Mouse (Mus musculus): Measurements from ENCODE around the gene Gm21778. TPM values are rescaled to one million over a fixed set of nuclear protein-coding genes. Genes with fewer than 3 reads are reported as not detected.
"Not testable (repeated sequence)": the region's sequence is repeated elsewhere in the genome, so short reads cannot be mapped to it uniquely, and the experiment has no call there.

The Gm21778 gene
- polyA plus RNA-seq (2012), result not detected in 2 replicates

DNA sequence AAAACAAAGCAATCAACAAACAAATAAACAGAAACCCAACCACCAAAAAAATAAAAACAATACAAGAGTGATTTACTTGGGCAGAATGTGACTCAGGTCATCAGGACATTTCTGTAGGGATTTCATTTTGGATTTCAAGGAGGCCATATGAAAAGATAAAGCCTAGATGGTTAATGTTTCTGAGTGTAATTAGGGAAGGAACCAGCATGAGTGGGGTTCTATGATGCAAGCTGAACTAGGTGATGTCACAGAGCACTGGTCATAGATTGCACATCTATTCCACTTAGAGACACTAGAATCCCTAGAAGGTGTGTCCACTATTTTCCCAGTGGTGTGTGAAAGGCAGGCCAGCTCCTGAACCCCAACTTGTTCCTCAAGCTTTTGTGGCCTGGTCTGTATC, at the start of gene Gm21778:
TSS of gene Gm21778 (plus strand) at position 301 of the 400 bp plus-strand sequence.
- not testable (repeated sequence) for H3K36me3 ChIP-seq (ENCODE audit: control insufficient read depth); H3K9me3 ChIP-seq (ENCODE audit: control insufficient read depth, low read length); H3K27me3 ChIP-seq (ENCODE audit: control insufficient read depth); H3K4me3 ChIP-seq (replicated peaks); H3K4me1 ChIP-seq (ENCODE audit: control insufficient read depth)

Other genes with a start within 250 kb of the Gm21778 start
- gene Gm20914, start 216.5 kb upstream of the Gm21778 start, polyA plus RNA-seq (2012), result not detected in 2 replicates
- gene Gm28171, start 149.1 kb upstream of the Gm21778 start, polyA plus RNA-seq (2012), result not detected in 2 replicates